Mouse (Mus musculus) embryonic fibroblast, embryonic 13.5 days (primary cell): ENCODE results near the gene Slc5a4a.

Experiments
- CTCF ChIP-seq: IDR thresholded peaks from 2 replicates; pipeline ENCODE4 v1.5.1; 2011; ENCODE audit warnings: mild to moderate bottlenecking, control low read depth, low read length, moderate library complexity, borderline replicate concordance; ENCODE audit not compliant: insufficient read depth
- POLR2A ChIP-seq: IDR thresholded peaks from 2 replicates; pipeline ENCODE4 v1.6.1; 2011; ENCODE audit warnings: low read depth, mild to moderate bottlenecking, control low read depth, low read length, moderate library complexity

DNA sequence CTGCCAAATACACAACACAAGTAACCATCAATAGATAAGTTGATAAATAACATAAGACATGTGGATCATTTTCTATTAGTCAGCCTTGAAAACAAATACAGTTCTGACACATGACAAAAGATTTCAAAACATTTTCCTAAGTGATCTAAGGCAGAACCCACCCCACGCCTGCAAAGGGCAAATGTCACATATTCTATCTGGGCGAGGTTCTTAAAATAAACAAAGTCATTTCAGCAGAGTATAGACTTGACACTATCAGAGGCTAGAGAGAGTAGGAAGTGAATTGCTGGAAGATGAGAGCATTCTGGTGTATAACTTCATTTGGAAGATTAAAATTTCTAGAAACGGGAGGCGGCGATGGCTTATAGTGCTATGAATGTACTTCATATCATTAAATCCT, 25.8 kb upstream of the Slc5a4a start:
- TF ChIP-seq CTCF (no peak), POLR2A (no peak)
